In the genomic region with DNA sequence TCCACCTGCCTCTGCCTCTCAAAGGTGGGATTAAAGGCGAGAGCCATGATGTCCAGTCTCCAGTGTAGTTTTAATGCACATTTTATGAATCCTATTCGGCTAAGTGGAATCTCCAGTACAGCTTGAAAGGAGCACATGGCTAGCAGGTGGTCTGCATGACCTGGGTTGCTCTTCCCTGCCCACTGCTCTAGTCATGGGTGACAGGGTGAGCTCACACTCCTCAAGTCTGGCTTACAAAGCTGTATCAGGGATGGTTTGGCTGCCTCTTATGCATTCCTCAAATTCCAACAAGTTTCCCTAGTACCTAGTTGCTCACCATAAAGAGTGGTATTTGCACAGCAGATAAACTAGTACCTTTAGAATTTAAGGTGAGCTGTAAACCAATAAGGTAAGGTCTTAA, we compare ENCODE assay signal across 19 mouse cellular contexts. TPM values are rescaled to one million over a fixed set of nuclear protein-coding genes. Genes with fewer than 3 reads are reported as not detected.
A peak's percentile ranks its signal among the peaks of the same experiment; 100 is the strongest.
DNase-seq lines count a peak whose midpoint lies in the region; ATAC-seq and TF ChIP-seq lines count a peak whose summit lies in the region.
"Had no signal": no experiment of that assay in that cellular context is flagged by ENCODE, and none has a peak within 500 bp of the region (broad histone marks: within the 10 kb centered on the region; RNA-seq: fewer than 3 reads in every experiment).

No protein-coding gene starts in this region.

- no peak for TF ChIP-seq CTCF in lung, embryonic 14.5 days (IDR thresholded peaks at IDR 0.05; ENCODE audit: low read depth)

- WGBS in lung, embryonic 14.5 days = 75% methylated on average over 2 of the region's 2 CpGs

- intact Hi-C loops in heart, postnatal 36 days (cut with DNase I) = no loop called here

- DNase-seq in heart, adult 11 months = peak; percentile 74
- no peak for DNase-seq in heart, postnatal 36 days
- DNase-seq in lung, embryonic 14.5 days = peak; percentile 32
- no peak for DNase-seq in lung, postnatal 4 days
- DNase-seq: adrenal gland, adult 8-10 months; adrenal gland, postnatal 36 days; cerebellum, adult 2 months; cerebellum, postnatal 10 days; forebrain, postnatal 0 days; gastrocnemius, postnatal 14 days; heart, postnatal 14 days had no signal

- no peaks in the 10 kb centered on the region for H3K9me3 ChIP-seq in lung, embryonic 14.5 days (ENCODE audit: low read depth, low read length)
- no peaks in the 10 kb centered on the region for H3K9me3 ChIP-seq in megakaryocyte, embryonic 14.5 days
- H3K9me3 ChIP-seq: embryonic facial prominence, embryonic 10.5 days; forebrain, embryonic 13.5 days; heart, embryonic 10.5 days; hindbrain, embryonic 10.5 days; hindbrain, embryonic 15.5 days had no signal

- 0 out of 2 replicates have a peak overlapping the region, but pooled peaks have one; percentile 2 for H3K27ac ChIP-seq in lung, embryonic 14.5 days (ENCODE audit: low read depth)
- H3K27ac ChIP-seq: embryonic facial prominence, embryonic 10.5 days; forebrain, embryonic 13.5 days; heart, embryonic 10.5 days; hindbrain, embryonic 10.5 days; hindbrain, embryonic 15.5 days had no signal

- no peaks in the 10 kb centered on the region; the same call in 1 of the 2 replicates for H3K4me1 ChIP-seq in lung, embryonic 14.5 days (ENCODE audit: insufficient read depth)
- peaks cover 58% of the 10 kb centered on the region for H3K4me1 ChIP-seq in megakaryocyte, embryonic 14.5 days
- H3K4me1 ChIP-seq: forebrain, embryonic 13.5 days; hindbrain, embryonic 10.5 days; hindbrain, embryonic 15.5 days had no signal

- no peak overlapping the region for H3K4me2 ChIP-seq in lung, embryonic 14.5 days
- H3K4me2 ChIP-seq: forebrain, embryonic 13.5 days; hindbrain, embryonic 15.5 days had no signal

- ATAC-seq in lung, embryonic 14.5 days (ENCODE audit: insufficient read depth) = no peak; the same call in 1 of the 2 replicates
- no peak for ATAC-seq in megakaryocyte, adult 5-6 weeks (ENCODE audit: poor library complexity, severe bottlenecking)
- no peak for ATAC-seq in megakaryocyte-erythroid progenitor cell, adult 5-6 weeks (replicated peaks; ENCODE audit: low FRiP score, low TSS enrichment, poor library complexity, severe bottlenecking)
- ATAC-seq: forebrain, embryonic 13.5 days; forebrain, postnatal 0 days had no signal

- no peaks in the 10 kb centered on the region for H3K27me3 ChIP-seq in lung, embryonic 14.5 days (ENCODE audit: insufficient read depth, low read length)
- H3K27me3 ChIP-seq in megakaryocyte, embryonic 14.5 days (replicated peaks) = no peaks in the 10 kb centered on the region
- H3K27me3 ChIP-seq: forebrain, embryonic 13.5 days; hindbrain, embryonic 15.5 days had no signal

- no peak overlapping the region for H3K9ac ChIP-seq in lung, embryonic 14.5 days
- H3K9ac ChIP-seq: forebrain, embryonic 13.5 days; forebrain, postnatal 0 days; hindbrain, embryonic 15.5 days had no signal

- no peak overlapping the region for H3K4me3 ChIP-seq in lung, embryonic 14.5 days (ENCODE audit: low read depth, low read length)
- peak overlapping the region; percentile 74 for H3K4me3 ChIP-seq in megakaryocyte, embryonic 14.5 days (replicated peaks)
- H3K4me3 ChIP-seq: embryonic facial prominence, embryonic 10.5 days; forebrain, embryonic 13.5 days; heart, embryonic 10.5 days; hindbrain, embryonic 10.5 days; hindbrain, embryonic 15.5 days had no signal

- peaks cover 22% of the 10 kb centered on the region for H3K36me3 ChIP-seq in lung, embryonic 14.5 days (ENCODE audit: insufficient read depth)
- peaks cover 50% of the 10 kb centered on the region for H3K36me3 ChIP-seq in megakaryocyte, embryonic 14.5 days (replicated peaks; ENCODE audit: low read length)

RNA-seq across cellular contexts. Expression of a gene that starts 19.9 kb away (rescaled TPM):
- total RNA-seq in heart, postnatal 36 days (2021) = 1 to 10 TPM; 1.1 to 1.4 TPM
- polyA plus RNA-seq in lung, embryonic 14.5 days (2014; fragmentation: Nextera tagmentation; extraction: Ambion mirVana) = 11.6 and 13.4 TPM in 2 replicates
- polyA plus RNA-seq in megakaryocyte, embryonic 14.5 days (2012; ENCODE audit: insufficient read depth, low replicate concordance) = 2.3 TPM in 1 of 2 replicates, not detected in the other
- total RNA-seq in megakaryocyte, adult 5-6 weeks (2015) = not detected in 2 replicates
- total RNA-seq in megakaryocyte, adult 5-6 weeks (2017) = 1.2 TPM in 1 of 2 replicates, not detected in the other
- total RNA-seq in megakaryocyte-erythroid progenitor cell, adult 5-6 weeks (2014; fragmentation: Nextera tagmentation) = 4.0 and 5.8 TPM in 2 replicates
- total RNA-seq in megakaryocyte-erythroid progenitor cell, adult 5-6 weeks (2017) = 2.2 TPM in 1 of 2 replicates, not detected in the other

RNA-seq across cellular contexts. Expression of a gene that starts 39.2 kb away (rescaled TPM):
- total RNA-seq in heart, postnatal 36 days (2021) = 10 to 100 TPM; 23.8 to 26.6 TPM
- polyA plus RNA-seq in lung, embryonic 14.5 days (2014; fragmentation: Nextera tagmentation; extraction: Ambion mirVana) = 27.3 and 27.7 TPM in 2 replicates
- polyA plus RNA-seq in megakaryocyte, embryonic 14.5 days (2012; ENCODE audit: insufficient read depth, low replicate concordance) = 22.2 and 31.6 TPM in 2 replicates
- total RNA-seq in megakaryocyte, adult 5-6 weeks (2015) = 38.1 and 51.5 TPM in 2 replicates
- total RNA-seq in megakaryocyte, adult 5-6 weeks (2017) = 24.7 and 27.3 TPM in 2 replicates
- 57.7 and 73.1 TPM in 2 replicates for total RNA-seq in megakaryocyte-erythroid progenitor cell, adult 5-6 weeks (2014; fragmentation: Nextera tagmentation)
- total RNA-seq in megakaryocyte-erythroid progenitor cell, adult 5-6 weeks (2017) = 11.3 and 21.8 TPM in 2 replicates

Comparison
In these comparisons a context has a peak if more than half of its experiments do, and no peak if none do; other contexts are left out.
1. DNase-seq: peak in heart, adult 11 months (single experiment) and lung, embryonic 14.5 days (single experiment); none in heart, postnatal 36 days (0 of 2) and lung, postnatal 4 days (0 of 2).